28 mouse cellular contexts compared by ENCODE assay signal in genomic region chr13:49571418-49571817, GRCm38 (mm10). TPM values are rescaled to one million over a fixed set of nuclear protein-coding genes. Genes with fewer than 3 reads are reported as not detected.
DNase-seq lines count a peak whose midpoint lies in the region; ATAC-seq and TF ChIP-seq lines count a peak whose summit lies in the region.
"Had no signal": no experiment of that assay in that cellular context is flagged by ENCODE, and none has a peak within 500 bp of the region (broad histone marks: within the 10 kb centered on the region; RNA-seq: fewer than 3 reads in every experiment).

No protein-coding gene starts in this region.

- no peak overlapping the region for H3K4me3 ChIP-seq in limb, embryonic 13.5 days
- no peak overlapping the region for H3K4me3 ChIP-seq in limb, embryonic 10.5 days
- no peak overlapping the region; a peak in 1 of 4 replicates for H3K4me3 ChIP-seq in liver, embryonic 14.5 days (ENCODE audit: insufficient read depth in 1 of 2, low read depth in 2 of 2, low read length in 2 of 2)
- no peak overlapping the region for H3K4me3 ChIP-seq in kidney, embryonic 14.5 days (ENCODE audit: low read length)
- H3K4me3 ChIP-seq: embryonic facial prominence, embryonic 12.5 days; hindbrain, embryonic 15.5 days; limb, embryonic 12.5 days; lung, embryonic 15.5 days; midbrain, embryonic 15.5 days; neural tube, embryonic 13.5 days; stomach, embryonic 15.5 days had no signal

- ATAC-seq in limb, embryonic 13.5 days (ENCODE audit: low FRiP score, low read depth) = no peak
- ATAC-seq in erythroid progenitor cell, adult 5-6 weeks (replicated peaks; ENCODE audit: low FRiP score, poor library complexity, severe bottlenecking) = peak; percentile 63
- ATAC-seq in liver, embryonic 14.5 days (ENCODE audit: insufficient read depth) = peak; percentile 89
- ATAC-seq in kidney, embryonic 14.5 days (ENCODE audit: low FRiP score, low TSS enrichment) = no peak
- ATAC-seq: activated CD4-positive, CD25-positive, alpha-beta regulatory T cell, adult 4 months; CD4-positive, CD25-positive, alpha-beta regulatory T cell, adult 4 months; forebrain, embryonic 16.5 days; midbrain, embryonic 15.5 days had no signal

- no peak overlapping the region for H3K4me2 ChIP-seq in limb, embryonic 13.5 days (replicated peaks)
- H3K4me2 ChIP-seq in liver, embryonic 14.5 days (ENCODE audit: low read depth) = peak overlapping the region; percentile 49
- no peak overlapping the region for H3K4me2 ChIP-seq in kidney, embryonic 14.5 days (replicated peaks; ENCODE audit: low read depth, low read length)
- H3K4me2 ChIP-seq: embryonic facial prominence, embryonic 12.5 days; hindbrain, embryonic 15.5 days; limb, embryonic 12.5 days; lung, embryonic 15.5 days; midbrain, embryonic 15.5 days; neural tube, embryonic 13.5 days; stomach, embryonic 15.5 days had no signal

- H3K27ac ChIP-seq in limb, embryonic 13.5 days = peak overlapping the region; percentile 22; the same call in 1 of the 2 replicates
- no peak overlapping the region for H3K27ac ChIP-seq in limb, embryonic 10.5 days
- peak overlapping the region; percentile 48 for H3K27ac ChIP-seq in liver, embryonic 14.5 days
- no peak overlapping the region for H3K27ac ChIP-seq in kidney, embryonic 14.5 days (ENCODE audit: low read depth, low read length)
- H3K27ac ChIP-seq: embryonic facial prominence, embryonic 12.5 days; hindbrain, embryonic 15.5 days; limb, embryonic 12.5 days; lung, embryonic 15.5 days; midbrain, embryonic 15.5 days; neural tube, embryonic 13.5 days; stomach, embryonic 15.5 days had no signal

- DNase-seq in limb, embryonic 10.5 days (ENCODE audit: low spot score) = no peak
- peak; percentile 64 to 66 (median 64) for DNase-seq in liver, embryonic 14.5 days (ENCODE audit: low read depth in 3 of 3, low spot score in 3 of 3)
- DNase-seq in yolk sac, embryonic 10.5 days (ENCODE audit: low spot score) = peak; percentile 47
- no peak for DNase-seq in right cerebral cortex, adult 18-20 months
- no peak for DNase-seq in right cerebral cortex, postnatal 14 days
- DNase-seq: adrenal gland, adult 8-10 months; cerebellum, postnatal 10 days; gastrocnemius, postnatal 36 days; heart, postnatal 4 days; kidney, adult 2 months; kidney, postnatal 14 days; lung, postnatal 36 days; retina, postnatal 1 day; right cerebral cortex, postnatal 4 days; thymus, postnatal 25 days had no signal

- TF ChIP-seq EP300 in liver, embryonic 14.5 days (IDR thresholded peaks at IDR 0.05; ENCODE audit: low read depth) = peak; percentile 90

- no peaks in the 10 kb centered on the region for H3K9me3 ChIP-seq in limb, embryonic 13.5 days
- H3K9me3 ChIP-seq in limb, embryonic 10.5 days (replicated peaks) = no peaks in the 10 kb centered on the region
- no peaks in the 10 kb centered on the region for H3K9me3 ChIP-seq in liver, embryonic 14.5 days (ENCODE audit: control insufficient read depth, low read length)
- H3K9me3 ChIP-seq in kidney, embryonic 14.5 days (ENCODE audit: control insufficient read depth, low read length) = no peaks in the 10 kb centered on the region
- H3K9me3 ChIP-seq: embryonic facial prominence, embryonic 12.5 days; hindbrain, embryonic 15.5 days; limb, embryonic 12.5 days; lung, embryonic 15.5 days; midbrain, embryonic 15.5 days; neural tube, embryonic 13.5 days; stomach, embryonic 15.5 days had no signal

- no peaks in the 10 kb centered on the region for H3K36me3 ChIP-seq in limb, embryonic 13.5 days
- no peaks in the 10 kb centered on the region for H3K36me3 ChIP-seq in limb, embryonic 10.5 days
- H3K36me3 ChIP-seq in liver, embryonic 14.5 days (replicated peaks; ENCODE audit: control insufficient read depth, insufficient read depth, low read depth) = no peaks in the 10 kb centered on the region
- no peaks in the 10 kb centered on the region for H3K36me3 ChIP-seq in kidney, embryonic 14.5 days (ENCODE audit: control insufficient read depth, insufficient read depth, low read length)
- H3K36me3 ChIP-seq: embryonic facial prominence, embryonic 12.5 days; hindbrain, embryonic 15.5 days; limb, embryonic 12.5 days; lung, embryonic 15.5 days; midbrain, embryonic 15.5 days; neural tube, embryonic 13.5 days; stomach, embryonic 15.5 days had no signal

- H3K4me1 ChIP-seq in limb, embryonic 13.5 days = no peaks in the 10 kb centered on the region
- H3K4me1 ChIP-seq in limb, embryonic 10.5 days = no peaks in the 10 kb centered on the region
- peaks cover 13% of the 10 kb centered on the region in 2 experiments for H3K4me1 ChIP-seq in liver, embryonic 14.5 days (replicated peaks; ENCODE audit: control insufficient read depth in 2 of 2, insufficient read depth in 2 of 2, low read length in 1 of 2)
- H3K4me1 ChIP-seq in kidney, embryonic 14.5 days (ENCODE audit: control insufficient read depth, insufficient read depth, low read length) = no peaks in the 10 kb centered on the region
- H3K4me1 ChIP-seq: hindbrain, embryonic 15.5 days; limb, embryonic 12.5 days; lung, embryonic 15.5 days; midbrain, embryonic 15.5 days; neural tube, embryonic 13.5 days; stomach, embryonic 15.5 days had no signal

- no peaks in the 10 kb centered on the region for H3K27me3 ChIP-seq in limb, embryonic 13.5 days
- H3K27me3 ChIP-seq in limb, embryonic 10.5 days (ENCODE audit: low read depth, poor library complexity, severe bottlenecking) = no peaks in the 10 kb centered on the region
- H3K27me3 ChIP-seq in liver, embryonic 14.5 days (ENCODE audit: control insufficient read depth, insufficient read depth, low read length) = no peaks in the 10 kb centered on the region
- no peaks in the 10 kb centered on the region for H3K27me3 ChIP-seq in kidney, embryonic 14.5 days (ENCODE audit: control insufficient read depth, insufficient read depth, low read length)
- H3K27me3 ChIP-seq: embryonic facial prominence, embryonic 12.5 days; hindbrain, embryonic 15.5 days; limb, embryonic 12.5 days; lung, embryonic 15.5 days; midbrain, embryonic 15.5 days; neural tube, embryonic 13.5 days; stomach, embryonic 15.5 days had no signal

- WGBS in limb, embryonic 13.5 days = 76% methylated on average over 2 of the region's 2 CpGs
- 97% methylated on average over 2 of the region's 2 CpGs for WGBS in limb, embryonic 10.5 days
- 9% methylated on average over 2 of the region's 2 CpGs for WGBS in liver, embryonic 14.5 days (ENCODE audit: insufficient replicate concordance)
- 82% methylated on average over 2 of the region's 2 CpGs for WGBS in kidney, embryonic 14.5 days

- TF ChIP-seq CTCF in liver, embryonic 14.5 days (IDR thresholded peaks at IDR 0.05; ENCODE audit: low read depth) = no peak

- H3K9ac ChIP-seq in limb, embryonic 13.5 days = no peak overlapping the region
- H3K9ac ChIP-seq in liver, embryonic 14.5 days (replicated peaks) = peak overlapping the region; percentile 12; the same call in 1 of the 2 replicates
- no peak overlapping the region for H3K9ac ChIP-seq in kidney, embryonic 14.5 days (ENCODE audit: low read depth, low read length)
- H3K9ac ChIP-seq: embryonic facial prominence, embryonic 12.5 days; hindbrain, embryonic 15.5 days; limb, embryonic 12.5 days; lung, embryonic 15.5 days; midbrain, embryonic 15.5 days; neural tube, embryonic 13.5 days; stomach, embryonic 15.5 days had no signal

RNA-seq across cellular contexts. Expression of gene Omd, which starts 10.8 kb away (rescaled TPM):
- polyA plus RNA-seq in limb, embryonic 13.5 days (2015; fragmentation: Nextera tagmentation; extraction: Ambion mirVana) = 2.4 and 4.0 TPM in 2 replicates
- polyA plus RNA-seq in limb, embryonic 10.5 days (2016; fragmentation: Nextera tagmentation; extraction: Ambion mirVana) = 1.1 and 1.3 TPM in 2 replicates
- not detected in 2 replicates for total RNA-seq in erythroid progenitor cell, adult 5-6 weeks (2015; ENCODE audit: low replicate concordance)
- 0.51 TPM in 1 of 2 replicates, not detected in the other for total RNA-seq in erythroid progenitor cell, adult 5-6 weeks (2017; ENCODE audit: low replicate concordance)
- polyA plus RNA-seq in liver, embryonic 14.5 days (2012; rRNA removed) = not detected in 2 replicates
- 0.18 TPM in 2 replicates for polyA plus RNA-seq in liver, embryonic 14.5 days (2014; fragmentation: Nextera tagmentation; extraction: Ambion mirVana)
- polyA plus RNA-seq in kidney, embryonic 14.5 days (2014; fragmentation: Nextera tagmentation; extraction: Ambion mirVana) = 0.89 and 0.93 TPM in 2 replicates

RNA-seq across cellular contexts. Expression of gene Aspn, which starts 27.2 kb away (rescaled TPM):
- 41.4 and 48.2 TPM in 2 replicates for polyA plus RNA-seq in limb, embryonic 13.5 days (2015; fragmentation: Nextera tagmentation; extraction: Ambion mirVana)
- 0.14 and 0.18 TPM in 2 replicates for polyA plus RNA-seq in limb, embryonic 10.5 days (2016; fragmentation: Nextera tagmentation; extraction: Ambion mirVana)
- total RNA-seq in erythroid progenitor cell, adult 5-6 weeks (2015; ENCODE audit: low replicate concordance) = not detected in 2 replicates
- total RNA-seq in erythroid progenitor cell, adult 5-6 weeks (2017; ENCODE audit: low replicate concordance) = 3.2 TPM in 1 of 2 replicates, not detected in the other
- 0.10 and 0.17 TPM in 2 replicates for polyA plus RNA-seq in liver, embryonic 14.5 days (2012; rRNA removed)
- 0.35 and 0.44 TPM in 2 replicates for polyA plus RNA-seq in liver, embryonic 14.5 days (2014; fragmentation: Nextera tagmentation; extraction: Ambion mirVana)
- 3.7 and 5.3 TPM in 2 replicates for polyA plus RNA-seq in kidney, embryonic 14.5 days (2014; fragmentation: Nextera tagmentation; extraction: Ambion mirVana)
- polyA plus RNA-seq: CD4-positive, CD25-positive, alpha-beta regulatory T cell, adult 4 months had no signal

RNA-seq across cellular contexts. Expression of gene Ogn, which starts 36.4 kb away (rescaled TPM):
- 150 and 159 TPM in 2 replicates for polyA plus RNA-seq in limb, embryonic 13.5 days (2015; fragmentation: Nextera tagmentation; extraction: Ambion mirVana)
- 1.3 and 1.7 TPM in 2 replicates for polyA plus RNA-seq in limb, embryonic 10.5 days (2016; fragmentation: Nextera tagmentation; extraction: Ambion mirVana)
- 0.36 TPM in 1 of 2 replicates, not detected in the other for total RNA-seq in erythroid progenitor cell, adult 5-6 weeks (2015; ENCODE audit: low replicate concordance)
- total RNA-seq in erythroid progenitor cell, adult 5-6 weeks (2017; ENCODE audit: low replicate concordance) = 2.0 and 5.8 TPM in 2 replicates
- polyA plus RNA-seq in liver, embryonic 14.5 days (2012; rRNA removed) = 0.35 and 0.49 TPM in 2 replicates
- 1.1 and 1.5 TPM in 2 replicates for polyA plus RNA-seq in liver, embryonic 14.5 days (2014; fragmentation: Nextera tagmentation; extraction: Ambion mirVana)
- polyA plus RNA-seq in kidney, embryonic 14.5 days (2014; fragmentation: Nextera tagmentation; extraction: Ambion mirVana) = 26.3 and 31.6 TPM in 2 replicates

Comparison
In these comparisons a context has a peak if more than half of its experiments do, and no peak if none do; other contexts are left out.
1. H3K27ac ChIP-seq: peak in limb, embryonic 13.5 days (single experiment) and liver, embryonic 14.5 days (single experiment); none in limb, embryonic 10.5 days (single experiment) and kidney, embryonic 14.5 days (single experiment).
2. ATAC-seq: peak in erythroid progenitor cell, adult 5-6 weeks (single experiment) and liver, embryonic 14.5 days (single experiment); none in limb, embryonic 13.5 days (single experiment) and kidney, embryonic 14.5 days (single experiment).
3. DNase-seq: peak in liver, embryonic 14.5 days (3 of 3) and yolk sac, embryonic 10.5 days (single experiment); none in limb, embryonic 10.5 days (single experiment), right cerebral cortex, adult 18-20 months (single experiment) and right cerebral cortex, postnatal 14 days (single experiment).